In the genomic region with DNA sequence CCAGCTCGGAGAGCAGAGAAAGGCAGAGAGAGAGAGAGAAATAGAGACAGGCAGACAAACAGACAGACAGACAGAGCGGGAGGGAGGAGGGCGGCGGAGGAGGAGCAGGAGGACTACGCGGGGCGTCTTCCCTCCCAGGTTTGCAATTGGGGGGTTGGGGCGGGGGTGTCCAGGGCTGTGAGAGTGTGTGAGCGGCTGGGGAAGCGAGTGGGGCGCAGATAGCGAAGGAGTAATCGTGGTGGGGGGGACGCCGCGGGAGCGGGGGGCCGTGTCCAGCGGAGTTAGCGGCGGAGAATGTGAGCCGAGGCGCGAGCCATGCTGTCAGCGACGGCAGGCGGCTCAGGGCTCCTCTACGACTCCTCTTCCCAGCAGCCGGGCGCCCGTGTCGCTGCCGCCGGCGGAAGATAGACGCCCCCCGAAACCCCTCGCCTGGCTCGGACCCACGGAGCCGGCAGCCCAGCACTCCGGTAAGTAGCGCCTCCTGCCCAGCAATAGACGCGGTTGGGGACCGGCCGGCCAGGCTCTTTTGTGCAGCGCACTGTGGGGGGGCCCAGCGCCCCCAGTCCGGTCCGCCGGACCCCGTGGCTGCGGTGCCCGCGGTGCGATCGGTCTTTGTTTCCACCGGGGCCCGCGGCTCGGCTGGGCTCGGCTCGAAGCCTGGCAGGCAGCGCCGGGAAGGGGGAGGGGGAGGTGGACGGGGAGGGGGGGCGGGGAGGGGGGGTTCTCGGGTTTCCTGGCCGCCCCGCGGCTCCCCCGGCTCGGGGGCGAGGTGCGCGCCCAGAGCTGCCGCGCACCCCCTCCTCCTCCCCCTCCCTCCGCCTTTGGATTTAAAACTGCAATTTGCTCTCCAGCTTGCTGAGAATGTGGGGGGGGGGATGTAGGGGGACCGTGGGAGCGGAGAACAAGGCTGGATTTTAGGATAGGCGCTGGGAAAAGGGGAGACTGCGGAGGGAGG, we compare ENCODE assay signal across 9 mouse cellular contexts. TPM values are rescaled to one million over a fixed set of nuclear protein-coding genes. Genes with fewer than 3 reads are reported as not detected.
DNase-seq lines count a peak whose midpoint lies in the region; ATAC-seq and TF ChIP-seq lines count a peak whose summit lies in the region.
"Had no signal": no experiment of that assay in that cellular context is flagged by ENCODE, and none has a peak within 500 bp of the region (broad histone marks: within the 10 kb centered on the region; RNA-seq: fewer than 3 reads in every experiment).

No protein-coding gene starts in this region.

- peak; percentile 24 for TF ChIP-seq POLR2A in myocyte (IDR thresholded peaks at IDR 0.05; ENCODE audit: insufficient read length, low read depth)

- H3K79me2 ChIP-seq in myocyte (ENCODE audit: control insufficient read depth, insufficient read depth) = peaks cover 34% of the 10 kb centered on the region

- peaks cover 57% of the 10 kb centered on the region for H3K4me1 ChIP-seq in forebrain, embryonic 13.5 days
- H3K4me1 ChIP-seq in hindbrain, embryonic 10.5 days (replicated peaks) = peaks cover 94% of the 10 kb centered on the region
- peaks cover 53% of the 10 kb centered on the region for H3K4me1 ChIP-seq in limb, embryonic 15.5 days

- H3K27me3 ChIP-seq in forebrain, embryonic 13.5 days = peaks cover 20% of the 10 kb centered on the region
- peaks cover 19% of the 10 kb centered on the region for H3K27me3 ChIP-seq in hindbrain, embryonic 10.5 days (ENCODE audit: insufficient read depth, poor library complexity, severe bottlenecking)
- peaks cover 13% of the 10 kb centered on the region for H3K27me3 ChIP-seq in limb, embryonic 15.5 days
- H3K27me3 ChIP-seq in myocyte (ENCODE audit: control insufficient read depth, insufficient read depth, insufficient read length) = no peaks in the 10 kb centered on the region

- peak; percentile 51 to 73 for DNase-seq in layer of hippocampus, postnatal 10 days (ENCODE audit: low spot score in 2 of 2)
- no peak for DNase-seq in layer of hippocampus, adult 9-10 months (ENCODE audit: low spot score)
- DNase-seq in adrenal gland, postnatal 36 days = peak; percentile 66 to 83
- DNase-seq in hindbrain, embryonic 10.5 days (ENCODE audit: low spot score) = peak; percentile 69
- DNase-seq in thymus, postnatal 25 days = peak; percentile 61

- peak overlapping the region; percentile 97 for H3K27ac ChIP-seq in forebrain, embryonic 13.5 days
- peak overlapping the region; percentile 99 for H3K27ac ChIP-seq in hindbrain, embryonic 10.5 days
- H3K27ac ChIP-seq in limb, embryonic 15.5 days = peak overlapping the region; percentile 98

- peak overlapping the region; percentile 99 for H3K9ac ChIP-seq in forebrain, embryonic 13.5 days
- peak overlapping the region; percentile 95 for H3K9ac ChIP-seq in limb, embryonic 15.5 days

- H3K4me2 ChIP-seq in forebrain, embryonic 13.5 days = peak overlapping the region; percentile 94
- peak overlapping the region; percentile 91 for H3K4me2 ChIP-seq in limb, embryonic 15.5 days
- H3K4me2 ChIP-seq in myocyte (ENCODE audit: low read depth) = no peak overlapping the region

- no peaks in the 10 kb centered on the region for H3K9me3 ChIP-seq in forebrain, embryonic 13.5 days (replicated peaks)
- H3K9me3 ChIP-seq in hindbrain, embryonic 10.5 days = no peaks in the 10 kb centered on the region
- H3K9me3 ChIP-seq in limb, embryonic 15.5 days = no peaks in the 10 kb centered on the region

- no peaks in the 10 kb centered on the region for H3K36me3 ChIP-seq in forebrain, embryonic 13.5 days (ENCODE audit: poor library complexity, severe bottlenecking)
- H3K36me3 ChIP-seq in hindbrain, embryonic 10.5 days = no peaks in the 10 kb centered on the region
- H3K36me3 ChIP-seq in limb, embryonic 15.5 days = no peaks in the 10 kb centered on the region
- H3K36me3 ChIP-seq in myocyte (ENCODE audit: control insufficient read depth, insufficient read depth) = no peaks in the 10 kb centered on the region

- H3K4me3 ChIP-seq in forebrain, embryonic 13.5 days = peak overlapping the region; percentile 88
- peak overlapping the region; percentile 97 for H3K4me3 ChIP-seq in hindbrain, embryonic 10.5 days
- peak overlapping the region; percentile 95 for H3K4me3 ChIP-seq in limb, embryonic 15.5 days
- peak overlapping the region; percentile 92 for H3K4me3 ChIP-seq in myocyte

- 0 out of 2 replicates have a peak, but pooled peaks have one; percentile 5 for ATAC-seq in forebrain, embryonic 13.5 days
- no peak for ATAC-seq in limb, embryonic 15.5 days (ENCODE audit: insufficient number of reproducible peaks, low FRiP score, low TSS enrichment, low read depth)

- WGBS in forebrain, embryonic 13.5 days = under 1% methylated on average over 49 of the region's 84 CpGs
- under 1% methylated on average over 78 of the region's 84 CpGs for WGBS in hindbrain, embryonic 10.5 days
- under 1% methylated on average over 58 of the region's 84 CpGs for WGBS in limb, embryonic 15.5 days

- peak overlapping the region; percentile 93 for H3ac ChIP-seq in myocyte (ENCODE audit: control insufficient read depth, insufficient read length)

TF ChIP-seq in myocyte, 11 proteins besides CTCF, POLR2A, EP300 and RAD21:
- TF ChIP-seq USF1 (IDR thresholded peaks at IDR 0.05; ENCODE audit: low read depth) (no peak), SRF (IDR thresholded peaks at IDR 0.05; ENCODE audit: control insufficient read depth, insufficient read length, low read depth) (no peak), MYOG (IDR thresholded peaks at IDR 0.05; ENCODE audit: control insufficient read depth in 1 of 3, insufficient read depth in 1 of 3, insufficient read length in 2 of 3, low read depth in 2 of 3) (peak in 1 of 3 experiments; percentile 3), POLR2AphosphoS2 (IDR thresholded peaks at IDR 0.05; ENCODE audit: insufficient read length, low read depth) (peak; percentile 57)

RNA-seq across cellular contexts. Expression of gene Ahdc1, which starts 1.0 kb away (rescaled TPM):
- 100 to 1,000 TPM in 1 of 2 experiments, 10 to 100 TPM in 1; 98.1 to 103 TPM for total RNA-seq in layer of hippocampus, postnatal 10 days (2021)
- total RNA-seq in adrenal gland, postnatal 36 days (2021) = 10 to 100 TPM; 63.7 to 74.1 TPM
- polyA plus RNA-seq in forebrain, embryonic 13.5 days (2015; fragmentation: Nextera tagmentation; extraction: Ambion mirVana) = 7.3 and 8.1 TPM in 2 replicates
- polyA plus RNA-seq in hindbrain, embryonic 10.5 days (2016; fragmentation: Nextera tagmentation; extraction: Ambion mirVana) = 9.0 and 9.7 TPM in 2 replicates
- polyA plus RNA-seq in limb, embryonic 15.5 days (2015; fragmentation: Nextera tagmentation; extraction: Ambion mirVana) = 10.7 and 13.2 TPM in 2 replicates
- polyA plus RNA-seq in myocyte (2012; fragmentation: generic; extraction: Trizol) = 58.2 TPM

RNA-seq across cellular contexts. Expression of gene Fgr, which starts 38.2 kb away (rescaled TPM):
- under 1 TPM; 0.13 to 0.46 TPM for total RNA-seq in layer of hippocampus, postnatal 10 days (2021)
- total RNA-seq in adrenal gland, postnatal 36 days (2021) = under 1 TPM; 0.30 to 0.40 TPM
- polyA plus RNA-seq in forebrain, embryonic 13.5 days (2015; fragmentation: Nextera tagmentation; extraction: Ambion mirVana) = not detected in 2 replicates
- polyA plus RNA-seq in hindbrain, embryonic 10.5 days (2016; fragmentation: Nextera tagmentation; extraction: Ambion mirVana) = 0.14 TPM in 1 of 2 replicates, not detected in the other
- 0.36 and 0.41 TPM in 2 replicates for polyA plus RNA-seq in limb, embryonic 15.5 days (2015; fragmentation: Nextera tagmentation; extraction: Ambion mirVana)
- polyA plus RNA-seq in myocyte (2012; fragmentation: generic; extraction: Trizol) = not detected
- total RNA-seq: left cerebral cortex, postnatal 14 days had no signal
